Mouse (Mus musculus) hindbrain, embryonic 10.5 days (tissue): Measurements from ENCODE around the gene Zbtb17. TPM values are rescaled to one million over a fixed set of nuclear protein-coding genes. Genes with fewer than 3 reads are reported as not detected.

Source experiments
- DNase-seq: peaks from one replicate; pipeline ENCODE4 v3.0.0-alpha.2; 2017; ENCODE audit warnings: low spot score
- H3K27ac ChIP-seq: fragments of 300-500 bp; sonication (generic); 2 replicates; pipeline ENCODE4 v1.5.1; 2016; ENCODE audit warnings: mild to moderate bottlenecking, moderate library complexity
- H3K27me3 ChIP-seq: fragments of 300-500 bp; sonication (generic); 2 replicates; pipeline ENCODE4 v1.6.1; 2016; ENCODE audit warnings: mild to moderate bottlenecking; ENCODE audit not compliant: poor library complexity, insufficient read depth, severe bottlenecking
- H3K36me3 ChIP-seq: fragments of 300-500 bp; sonication (generic); 2 replicates; pipeline ENCODE4 v1.6.1; 2016; ENCODE audit warnings: mild to moderate bottlenecking, moderate library complexity
- H3K4me1 ChIP-seq: fragments of 300-500 bp; sonication (generic); replicated peaks from 2 replicates; pipeline ENCODE4 v1.6.1; 2016; ENCODE audit warnings: mild to moderate bottlenecking
- H3K4me3 ChIP-seq: fragments of 300-500 bp; sonication (generic); 2 replicates; pipeline ENCODE4 v1.5.1; 2016; ENCODE audit warnings: mild to moderate bottlenecking, moderate library complexity
- H3K9me3 ChIP-seq: fragments of 300-500 bp; sonication (generic); 2 replicates; pipeline ENCODE4 v1.6.1; 2016; ENCODE audit warnings: mild to moderate bottlenecking, moderate library complexity
- WGBS: fragments of 180-500 bp; shearing (Covaris S2); methylation state at CpG from one replicate; pipeline ENCODE4 v1.1.7; 2016; 5-methylcytosine and 5-hydroxymethylcytosine counted together
- polyA plus RNA-seq: library from polyadenylated mRNA; unstranded; fragments of >200 nt; fragmentation: Nextera tagmentation; extraction: Ambion mirVana; gene quantifications from 2 replicates; pipeline ENCODE4 v1.2.1, GENCODE M21; 2016

Gene Zbtb17
- polyA plus RNA-seq, 1 experiment from 2014 or later, result 60.8 TPM

DNA sequence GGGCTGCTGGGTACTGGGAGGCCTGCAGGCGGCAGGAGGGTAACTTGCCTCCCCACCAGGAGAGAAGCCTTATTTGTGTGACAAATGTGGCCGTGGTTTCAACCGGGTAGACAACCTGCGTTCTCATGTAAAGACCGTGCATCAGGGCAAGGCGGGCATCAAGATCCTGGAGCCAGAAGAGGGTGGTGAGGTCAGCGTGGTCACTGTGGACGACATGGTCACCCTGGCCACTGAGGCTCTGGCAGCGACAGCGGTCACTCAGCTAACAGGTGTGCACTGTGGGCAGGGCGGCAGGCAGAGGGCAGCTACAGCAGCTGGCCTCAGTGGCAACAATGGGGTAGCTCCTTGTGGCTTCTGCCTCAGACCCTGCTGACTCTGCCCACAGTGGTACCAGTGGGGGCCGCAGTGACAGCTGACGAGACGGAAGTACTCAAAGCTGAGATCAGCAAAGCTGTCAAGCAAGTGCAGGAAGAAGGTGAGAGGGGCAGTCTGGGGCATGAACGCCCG, 21.9 kb downstream of the Zbtb17 start:
- no peaks in the 10 kb centered on the region for H3K27me3 ChIP-seq

DNA sequence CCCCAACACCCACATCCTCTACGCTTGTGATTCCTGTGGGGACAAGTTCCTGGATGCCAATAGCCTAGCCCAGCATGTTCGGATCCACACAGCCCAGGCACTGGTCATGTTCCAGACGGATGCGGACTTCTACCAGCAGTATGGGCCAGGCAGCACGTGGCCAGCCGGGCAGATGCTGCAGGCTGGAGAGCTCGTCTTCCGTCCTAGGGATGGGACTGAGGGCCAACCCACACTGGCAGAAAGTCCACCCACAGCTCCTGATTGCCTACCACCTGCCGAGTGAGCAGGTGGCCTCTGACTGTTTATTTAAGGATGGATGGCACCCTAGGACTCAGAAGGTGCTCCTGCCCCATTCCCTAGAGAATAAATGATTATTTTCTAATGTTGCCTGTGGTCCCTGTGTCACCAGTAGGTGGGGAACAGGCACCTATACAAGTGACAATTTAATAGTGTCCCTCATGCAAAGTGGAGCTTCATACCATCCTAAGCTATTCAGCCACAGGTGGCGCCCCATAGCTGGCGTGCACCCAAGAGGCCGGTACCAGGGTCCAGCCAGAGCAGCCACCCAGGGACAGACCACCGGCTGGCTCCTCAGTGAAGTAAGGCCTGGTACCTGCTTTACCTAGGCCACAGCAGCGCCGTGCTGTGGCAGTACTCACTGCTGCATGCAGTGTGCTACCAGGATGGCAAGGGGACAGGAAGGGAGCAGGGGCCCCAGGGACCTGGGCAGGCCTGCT, 22.6 kb downstream of the Zbtb17 start:
- peaks cover 99% of the 10 kb centered on the region for H3K36me3 ChIP-seq
- DNase-seq, result no peak
- no peaks in the 10 kb centered on the region for H3K27me3 ChIP-seq
- peaks cover 3% of the 10 kb centered on the region; the same call in 1 of the 2 replicates for H3K4me1 ChIP-seq
- no peaks in the 10 kb centered on the region for H3K9me3 ChIP-seq
- no peak overlapping the region for H3K4me3 ChIP-seq
- WGBS, result 90% methylated on average over 15 of the region's 15 CpGs
- H3K27ac ChIP-seq, result 0 out of 2 replicates have a peak overlapping the region, but pooled peaks have one; percentile 3

More for the DNA sequence above, 21.9 kb downstream of the Zbtb17 start:
- H3K9me3 ChIP-seq, result no peaks in the 10 kb centered on the region
- H3K27ac ChIP-seq, result peak overlapping the region; percentile 3; the same call in 1 of the 2 replicates
- no peak for DNase-seq
- 92% methylated on average over 16 of the region's 16 CpGs for WGBS
- peaks cover 8% of the 10 kb centered on the region for H3K4me1 ChIP-seq
- H3K4me3 ChIP-seq, result no peak overlapping the region
- peaks cover 99% of the 10 kb centered on the region for H3K36me3 ChIP-seq

DNA sequence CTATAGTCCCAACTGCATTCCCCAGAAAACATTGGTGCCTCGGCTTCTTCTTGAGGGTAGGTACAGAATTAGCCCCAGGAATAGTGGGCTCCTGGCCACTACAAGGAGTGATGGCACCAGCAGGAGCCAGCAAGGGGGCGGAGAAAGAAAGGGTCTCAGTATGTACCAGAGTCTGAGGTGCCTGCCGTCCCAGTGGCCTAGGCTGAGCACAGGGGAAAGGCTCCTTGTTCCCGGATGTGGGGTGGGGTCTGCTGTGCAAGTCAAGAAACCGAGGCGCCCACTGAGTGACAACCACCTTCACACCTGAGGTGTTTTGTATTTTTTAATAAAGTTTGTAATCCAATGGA, 23.1 kb downstream of the Zbtb17 start:
- DNase-seq, result no peak
- H3K9me3 ChIP-seq, result no peaks in the 10 kb centered on the region
- 85% methylated on average over 6 of the region's 6 CpGs for WGBS
- H3K27me3 ChIP-seq, result no peaks in the 10 kb centered on the region
- no peak overlapping the region for H3K4me3 ChIP-seq
- H3K4me1 ChIP-seq, result peaks cover 3% of the 10 kb centered on the region; the same call in 1 of the 2 replicates
- H3K36me3 ChIP-seq, result peaks cover 99% of the 10 kb centered on the region
- H3K27ac ChIP-seq, result no peak overlapping the region

DNA sequence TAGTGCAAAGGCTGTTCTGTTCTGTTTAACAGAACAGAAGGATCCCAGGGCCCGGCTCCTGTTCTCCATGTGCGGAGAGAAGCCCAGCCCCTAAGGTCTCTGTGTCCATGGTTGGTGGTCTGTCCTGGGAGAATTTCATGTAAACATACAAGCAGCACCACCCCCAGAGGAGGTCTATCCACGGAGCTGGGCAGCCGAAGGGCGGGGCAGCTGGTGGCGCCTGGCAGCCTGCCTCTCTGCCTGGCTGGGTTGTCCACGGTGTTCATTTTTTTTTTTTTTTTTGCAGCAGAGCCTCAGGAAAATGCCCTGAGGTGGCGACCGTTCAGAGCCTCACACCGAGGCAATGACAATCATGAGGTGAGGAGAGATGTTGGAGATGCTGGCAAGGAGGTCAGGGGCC, 24.1 kb downstream of the Zbtb17 start:
- Histone ChIP-seq H3K4me1 (peaks cover 11% of the 10 kb centered on the region; the same call in 1 of the 2 replicates), H3K27me3 (no peaks in the 10 kb centered on the region), H3K9me3 (no peaks in the 10 kb centered on the region), H3K36me3 (peaks cover 99% of the 10 kb centered on the region), H3K4me3 (no peak overlapping the region), H3K27ac (no peak overlapping the region)
- no peak for DNase-seq
- WGBS, result 80% methylated on average over 10 of the region's 10 CpGs

DNA sequence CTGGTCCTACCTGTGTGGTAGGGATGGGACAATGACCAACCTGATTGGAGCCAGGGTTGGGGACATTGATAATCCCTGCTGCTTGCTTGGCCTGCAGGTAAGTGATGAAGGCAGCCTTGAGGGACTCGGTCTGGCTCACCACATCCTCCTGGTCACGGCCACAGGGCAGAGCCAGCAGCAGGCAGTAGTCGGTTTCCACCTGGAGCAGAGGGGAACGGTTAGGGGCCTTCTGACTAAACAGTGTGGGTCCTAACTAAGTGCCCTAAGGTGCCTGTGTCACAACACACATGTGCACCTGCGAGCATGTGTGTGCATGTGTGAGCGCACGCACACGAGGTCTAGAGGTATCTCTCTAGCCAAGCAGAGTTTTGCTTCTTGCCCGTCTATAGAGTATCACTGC, 24.9 kb downstream of the Zbtb17 start:
- peaks cover 16% of the 10 kb centered on the region for H3K4me1 ChIP-seq
- H3K27me3 ChIP-seq, result no peaks in the 10 kb centered on the region
- DNase-seq, result no peak
- 91% methylated on average over 9 of the region's 9 CpGs for WGBS
- H3K4me3 ChIP-seq, result no peak overlapping the region
- H3K36me3 ChIP-seq, result peaks cover 99% of the 10 kb centered on the region
- H3K9me3 ChIP-seq, result no peaks in the 10 kb centered on the region
- H3K27ac ChIP-seq, result no peak overlapping the region

DNA sequence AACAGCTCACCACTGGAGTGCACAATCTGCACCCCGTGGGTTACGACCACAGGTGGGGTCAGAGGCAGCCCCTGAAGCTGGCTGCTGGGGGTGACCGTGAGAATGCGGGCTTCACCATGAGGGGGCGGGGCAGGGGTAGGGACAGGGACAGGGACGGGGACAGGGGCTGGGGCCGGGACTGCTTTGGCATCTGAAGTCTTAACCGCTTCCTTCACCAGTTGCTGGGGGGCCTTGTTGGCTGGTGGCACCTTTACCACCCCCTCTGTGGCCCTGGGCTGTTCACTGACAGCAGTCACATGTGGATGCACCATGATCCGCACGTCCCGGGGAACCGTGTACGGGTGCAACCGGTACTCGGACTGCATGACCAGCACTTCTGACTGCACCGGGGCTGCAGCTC, 27.0 kb downstream of the Zbtb17 start:
- H3K4me3 ChIP-seq, result no peak overlapping the region
- H3K27me3 ChIP-seq, result no peaks in the 10 kb centered on the region
- H3K36me3 ChIP-seq, result peaks cover 99% of the 10 kb centered on the region
- 97% methylated on average over 16 of the region's 16 CpGs for WGBS
- no peak overlapping the region for H3K27ac ChIP-seq
- H3K9me3 ChIP-seq, result no peaks in the 10 kb centered on the region
- H3K4me1 ChIP-seq, result peaks cover 16% of the 10 kb centered on the region
- no peak for DNase-seq

DNA sequence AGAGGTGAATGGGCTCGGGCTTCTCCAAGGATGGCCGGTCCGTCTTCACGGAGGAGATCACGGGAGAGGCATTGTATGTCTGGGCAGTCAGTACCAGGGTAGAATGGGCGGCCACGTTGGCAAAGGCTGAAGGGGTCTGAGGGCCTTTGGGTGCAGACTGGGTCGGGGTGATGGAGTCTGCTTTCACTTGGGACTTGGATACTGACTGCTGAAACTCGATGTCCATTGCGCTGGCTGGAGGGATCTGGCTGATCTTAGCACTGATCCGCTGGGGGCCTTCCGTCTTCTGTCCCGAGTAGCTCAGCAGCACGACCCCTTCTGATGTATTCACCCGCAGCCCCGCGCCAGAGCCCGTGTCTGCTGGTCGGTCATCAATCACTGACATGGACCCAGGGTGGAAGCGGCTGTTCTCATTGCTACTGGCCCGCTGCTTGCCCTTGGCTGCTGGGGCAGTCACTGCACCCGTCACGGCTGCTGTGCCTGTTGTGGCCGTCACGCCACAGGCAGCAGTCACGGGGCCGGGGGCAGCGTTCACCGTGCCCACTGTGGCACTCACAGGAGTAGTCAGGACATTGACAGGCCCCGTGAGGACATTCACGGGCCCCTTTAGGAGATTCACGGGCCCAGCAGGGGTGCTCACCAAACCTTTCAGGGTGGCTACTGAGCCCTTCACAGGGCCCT, 28.3 kb downstream of the Zbtb17 start:
- Histone ChIP-seq H3K36me3 (peaks cover 99% of the 10 kb centered on the region), H3K27ac (no peak overlapping the region), H3K9me3 (no peaks in the 10 kb centered on the region), H3K27me3 (no peaks in the 10 kb centered on the region), H3K4me3 (no peak overlapping the region), H3K4me1 (peaks cover 16% of the 10 kb centered on the region)
- DNase-seq, result no peak
- 86% methylated on average over 32 of the region's 32 CpGs for WGBS

DNA sequence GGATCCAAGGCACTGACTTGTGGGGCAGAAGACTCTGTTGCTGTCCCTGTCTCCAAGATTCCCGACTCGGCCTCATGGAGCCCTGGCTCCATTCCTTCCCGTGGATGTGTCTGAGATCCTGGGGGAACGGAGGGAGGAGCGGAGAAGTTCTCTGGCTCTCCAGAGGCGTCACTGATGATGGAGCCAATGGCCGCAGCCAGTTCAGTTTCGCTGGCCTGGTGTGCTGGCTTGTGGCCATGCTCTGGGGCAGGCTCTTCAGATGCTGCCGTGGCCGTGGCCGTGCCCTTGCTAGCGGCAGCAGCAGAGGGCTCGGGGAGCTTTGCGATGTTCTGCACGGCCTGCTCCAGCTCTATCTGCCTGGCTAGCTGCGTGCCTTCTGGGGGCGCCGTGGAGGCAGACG, 30.0 kb downstream of the Zbtb17 start:
- DNase-seq, result no peak
- Histone ChIP-seq H3K27me3 (no peaks in the 10 kb centered on the region), H3K4me3 (no peak overlapping the region), H3K9me3 (no peaks in the 10 kb centered on the region), H3K27ac (no peak overlapping the region), H3K4me1 (peaks cover 16% of the 10 kb centered on the region), H3K36me3 (peaks cover 100% of the 10 kb centered on the region)
- WGBS, result 92% methylated on average over 19 of the region's 19 CpGs

DNA sequence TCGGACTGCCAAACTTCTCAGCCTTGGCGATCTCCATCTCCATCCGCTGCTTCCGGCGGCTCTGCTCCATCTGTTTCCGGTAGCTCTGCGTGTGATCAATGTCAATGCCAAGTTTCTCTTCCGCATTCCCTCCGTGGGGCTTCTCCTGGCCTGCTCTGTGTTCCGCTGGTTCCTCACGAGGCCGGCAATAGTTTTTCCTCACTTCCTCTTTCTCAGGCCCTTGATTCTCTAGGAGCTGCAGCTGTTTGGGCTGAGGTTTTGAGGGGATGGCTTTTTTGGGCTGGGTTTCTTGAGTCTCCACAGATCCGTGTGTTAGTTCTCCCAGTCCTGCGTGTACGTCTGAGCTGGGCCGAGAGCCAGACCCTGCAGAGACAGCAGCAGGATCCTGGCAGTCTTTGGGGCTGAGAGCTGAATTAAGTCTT, 33.2 kb downstream of the Zbtb17 start:
- peaks cover 13% of the 10 kb centered on the region for H3K4me1 ChIP-seq
- H3K9me3 ChIP-seq, result no peaks in the 10 kb centered on the region
- H3K4me3 ChIP-seq, result no peak overlapping the region
- H3K36me3 ChIP-seq, result peaks cover 100% of the 10 kb centered on the region
- no peak overlapping the region for H3K27ac ChIP-seq
- H3K27me3 ChIP-seq, result no peaks in the 10 kb centered on the region
- WGBS, result 93% methylated on average over 16 of the region's 16 CpGs
- no peak for DNase-seq

DNA sequence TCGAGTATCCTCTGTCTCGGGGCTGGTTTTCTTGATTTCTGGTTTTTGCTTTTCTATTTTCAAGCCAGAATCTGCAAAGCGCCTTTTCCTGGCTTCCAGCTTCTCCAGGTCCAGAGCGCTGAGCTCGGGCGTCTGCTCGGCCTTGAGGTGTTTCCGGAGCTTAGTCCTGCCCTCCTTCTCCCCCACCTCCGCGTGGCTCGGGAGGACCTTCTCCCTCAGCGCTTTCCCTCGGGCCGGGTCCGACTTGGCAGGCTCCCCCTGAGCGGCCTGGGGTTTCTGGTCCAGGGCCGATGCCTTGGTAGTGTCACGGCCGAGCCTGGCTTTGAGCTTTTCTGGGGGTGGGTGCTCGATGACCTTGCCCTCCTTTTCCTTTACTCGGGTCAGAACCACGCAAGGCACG, 33.8 kb downstream of the Zbtb17 start:
- Histone ChIP-seq H3K27ac (no peak overlapping the region), H3K27me3 (no peaks in the 10 kb centered on the region), H3K4me1 (peaks cover 8% of the 10 kb centered on the region), H3K4me3 (no peak overlapping the region), H3K36me3 (peaks cover 100% of the 10 kb centered on the region), H3K9me3 (no peaks in the 10 kb centered on the region)
- WGBS, result 92% methylated on average over 23 of the region's 23 CpGs
- no peak for DNase-seq

DNA sequence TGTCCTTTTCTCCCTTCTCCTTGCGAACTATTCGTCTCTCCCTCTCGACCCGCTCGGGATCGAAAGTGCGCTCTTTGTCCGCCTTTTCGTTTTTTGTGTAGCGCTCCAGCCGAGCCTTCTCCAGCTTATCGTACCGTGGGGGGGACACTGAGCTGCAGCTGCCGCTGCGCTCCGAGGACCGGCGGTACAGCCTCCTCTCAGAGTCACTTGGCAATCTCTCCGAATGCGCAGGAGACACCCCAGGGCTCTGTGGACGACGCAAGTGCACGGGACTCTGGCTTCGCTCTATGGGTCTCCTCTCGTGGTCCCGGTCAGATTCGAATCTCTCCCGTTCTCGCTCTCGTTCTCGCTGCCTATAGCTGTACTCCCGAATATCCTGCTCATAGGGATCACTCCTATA, 34.3 kb downstream of the Zbtb17 start:
- 94% methylated on average over 32 of the region's 32 CpGs for WGBS
- Histone ChIP-seq H3K9me3 (no peaks in the 10 kb centered on the region), H3K27me3 (no peaks in the 10 kb centered on the region), H3K27ac (no peak overlapping the region), H3K36me3 (peaks cover 100% of the 10 kb centered on the region), H3K4me3 (no peak overlapping the region), H3K4me1 (peaks cover 3% of the 10 kb centered on the region)
- no peak for DNase-seq

DNA sequence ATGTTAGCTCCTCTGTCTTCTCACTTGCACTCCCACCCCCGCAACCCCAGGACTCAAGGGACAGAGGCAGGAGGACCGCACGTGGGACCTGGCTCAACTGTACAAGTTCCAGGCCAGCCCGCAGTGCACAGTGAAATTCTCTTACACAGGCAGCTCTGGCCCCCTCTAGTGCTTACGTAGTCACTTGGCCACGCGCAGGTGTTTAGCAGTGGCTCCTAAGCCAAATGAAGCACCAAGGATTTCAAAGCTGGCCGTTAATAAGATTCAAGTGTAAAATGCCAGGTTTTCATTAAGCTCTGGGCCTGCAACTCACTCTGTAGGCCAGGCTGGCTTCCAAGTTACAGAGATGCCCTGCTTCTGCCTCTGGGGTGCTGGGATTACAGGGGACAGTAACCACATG, 35.0 kb downstream of the Zbtb17 start:
- no peaks in the 10 kb centered on the region for H3K27me3 ChIP-seq
- H3K9me3 ChIP-seq, result no peaks in the 10 kb centered on the region
- no peak overlapping the region for H3K27ac ChIP-seq
- no peak for DNase-seq
- no peak overlapping the region for H3K4me3 ChIP-seq
- 93% methylated on average over 8 of the region's 8 CpGs for WGBS
- H3K4me1 ChIP-seq, result no peaks in the 10 kb centered on the region
- peaks cover 100% of the 10 kb centered on the region for H3K36me3 ChIP-seq

DNA sequence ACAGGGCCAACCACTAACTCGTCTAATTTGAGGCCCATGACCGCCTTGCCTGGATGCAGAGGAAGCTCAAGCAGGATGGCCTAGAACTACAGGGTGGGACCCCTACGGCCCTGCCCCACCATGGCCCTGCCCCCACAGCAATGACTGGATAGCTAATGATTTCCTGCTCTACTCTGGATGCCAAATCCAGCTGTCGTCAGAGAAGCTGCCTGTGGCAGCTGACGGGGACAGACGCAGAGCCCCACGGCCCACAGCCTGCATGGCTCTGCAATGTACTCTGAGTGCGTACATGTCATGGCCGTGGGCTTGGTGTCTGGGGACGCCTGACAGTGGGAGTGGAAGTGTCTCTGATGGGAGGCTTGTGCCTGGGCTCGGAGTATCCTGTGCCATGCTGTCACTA, 39.6 kb downstream of the Zbtb17 start:
- no peaks in the 10 kb centered on the region for H3K4me1 ChIP-seq
- 87% methylated on average over 11 of the region's 11 CpGs for WGBS
- no peaks in the 10 kb centered on the region for H3K9me3 ChIP-seq
- no peak for DNase-seq
- no peaks in the 10 kb centered on the region for H3K27me3 ChIP-seq
- H3K27ac ChIP-seq, result no peak overlapping the region
- no peak overlapping the region for H3K4me3 ChIP-seq
- peaks cover 100% of the 10 kb centered on the region for H3K36me3 ChIP-seq
